Mouse (Mus musculus) retina, postnatal 1 day (tissue): ENCODE data around the gene Fam162a.
"Not testable (repeated sequence)": the region's sequence is repeated elsewhere in the genome, so short reads cannot be mapped to it uniquely, and the experiment has no call there.

Source experiments
- DNase-seq: peaks from one replicate; pipeline ENCODE4 v3.0.0-alpha.2; 2012

The Fam162a gene

GRCm38 (mm10) chr16:36071450-36072379 lies at the start of gene Fam162a, which contains the start of gene Ccdc58:
Gene Fam162a, minus strand, starts transcription at chr16:36071594.
Gene Ccdc58, plus strand, starts transcription at chr16:36071685.
- DNase-seq: peak; percentile 94

- not testable (repeated sequence) for DNase-seq
Observed at GRCm38 (mm10) chr16:36115751-36116150, 44.4 kb upstream of the Fam162a start.

- not testable (repeated sequence) for DNase-seq
Observed at GRCm38 (mm10) chr16:36111486-36111885, 40.1 kb upstream of the Fam162a start.

GRCm38 (mm10) chr16:36102211-36102610 lies 30.8 kb upstream of the Fam162a start:
- no peak for DNase-seq

GRCm38 (mm10) chr16:36101526-36101925 lies 30.1 kb upstream of the Fam162a start:
- DNase-seq: no peak

- not testable (repeated sequence) for DNase-seq
Observed at GRCm38 (mm10) chr16:36097813-36098499, 26.6 kb upstream of the Fam162a start.

GRCm38 (mm10) chr16:36094079-36094478 lies 22.7 kb upstream of the Fam162a start:
- DNase-seq: peak; percentile 35

- DNase-seq: no peak
Observed at GRCm38 (mm10) chr16:36090785-36091509, 19.6 kb upstream of the Fam162a start.

- no peak for DNase-seq
Observed at GRCm38 (mm10) chr16:36089850-36090616, 18.6 kb upstream of the Fam162a start.

GRCm38 (mm10) chr16:36089065-36089464 lies 17.7 kb upstream of the Fam162a start:
- DNase-seq: no peak

- DNase-seq: no peak
Observed at GRCm38 (mm10) chr16:36087846-36088245, 16.5 kb upstream of the Fam162a start.

- DNase-seq: no peak
Observed at GRCm38 (mm10) chr16:36079916-36080315, 8.5 kb upstream of the Fam162a start.

- DNase-seq: no peak
Observed at GRCm38 (mm10) chr16:36074772-36075171, 3.4 kb upstream of the Fam162a start.

GRCm38 (mm10) chr16:36072410-36073011 lies 1.1 kb upstream of the Fam162a start:
- DNase-seq: no peak

GRCm38 (mm10) chr16:36071071-36071449 lies 334 bp downstream of the Fam162a start:
- DNase-seq: no peak

- DNase-seq: no peak
Observed at GRCm38 (mm10) chr16:36069819-36070575, 1.4 kb downstream of the Fam162a start.

GRCm38 (mm10) chr16:36068356-36068755 lies 3.0 kb downstream of the Fam162a start:
- DNase-seq: peak; percentile 61

- DNase-seq: no peak
Observed at GRCm38 (mm10) chr16:36067694-36068093, 3.7 kb downstream of the Fam162a start.

GRCm38 (mm10) chr16:36064904-36065303 lies 6.5 kb downstream of the Fam162a start:
- DNase-seq: no peak

GRCm38 (mm10) chr16:36063315-36063714 lies 8.1 kb downstream of the Fam162a start:
- DNase-seq: no peak

- not testable (repeated sequence) for DNase-seq
Observed at GRCm38 (mm10) chr16:36062534-36062933, 8.9 kb downstream of the Fam162a start.
